Mouse (Mus musculus): ENCODE measurements around the gene Ppm1h.

GRCm38 (mm10) chr10:122913393-122913792 lies 234.8 kb downstream of the Ppm1h start:
- TF ChIP-seq CTCF (IDR thresholded peaks at IDR 0.05; ENCODE audit: extremely low read depth, insufficient read depth, low read length): no peak
- TF ChIP-seq POLR2A (IDR thresholded peaks at IDR 0.05; ENCODE audit: extremely low read depth, insufficient read depth, low read length): no peak

Data from cortical plate, adult 2 months (tissue).